Mouse (Mus musculus) midbrain, embryonic 14.5 days (tissue): ENCODE data around the gene Nme3. TPM values are rescaled to one million over a fixed set of nuclear protein-coding genes. Genes with fewer than 3 reads are reported as not detected.
"Not testable (repeated sequence)": the region's sequence is repeated elsewhere in the genome, so short reads cannot be mapped to it uniquely, and the experiment has no call there.

Experiments used
- ATAC-seq: fragments of 200-750 bp; cut with Nextera tagmentation; 2 replicates; pipeline ENCODE4 v1.8.0; 2017; ENCODE audit warnings: moderate number of reproducible peaks, moderate library complexity; ENCODE audit not compliant: low FRiP score, low TSS enrichment
- DNase-seq: peaks from one replicate; pipeline ENCODE4 v3.0.0-alpha.2; 2015
- H3K27ac ChIP-seq: fragments of 300-500 bp; sonication (generic); replicated peaks from 2 replicates; pipeline ENCODE4 v1.5.1; 2014; ENCODE audit warnings: mild to moderate bottlenecking, low read depth, low read length, moderate library complexity
- H3K27me3 ChIP-seq: fragments of 300-500 bp; sonication (generic); 2 replicates; pipeline ENCODE4 v1.6.1; 2014; ENCODE audit warnings: low read length, control low read depth, mixed read lengths; ENCODE audit not compliant: control insufficient read depth, insufficient read depth
- H3K36me3 ChIP-seq: fragments of 300-500 bp; sonication (generic); 2 replicates; pipeline ENCODE4 v1.6.1; 2014; ENCODE audit warnings: low read length, control low read depth; ENCODE audit not compliant: control insufficient read depth, insufficient read depth
- H3K4me1 ChIP-seq: fragments of 300-500 bp; sonication (generic); 2 replicates; pipeline ENCODE4 v1.6.1; 2014; ENCODE audit warnings: mild to moderate bottlenecking, antibody characterized with exemption, low read length, control low read depth; ENCODE audit not compliant: control insufficient read depth, insufficient read depth
- H3K4me2 ChIP-seq: fragments of 300-500 bp; sonication (generic); 2 replicates; pipeline ENCODE4 v1.6.1; 2014; ENCODE audit warnings: mild to moderate bottlenecking, low read length, moderate library complexity
- H3K4me3 ChIP-seq: fragments of 300-500 bp; sonication (generic); replicated peaks from 2 replicates; pipeline ENCODE4 v1.5.1; 2014; ENCODE audit warnings: low read depth, low read length
- H3K9ac ChIP-seq: fragments of 300-500 bp; sonication (generic); replicated peaks from 2 replicates; pipeline ENCODE4 v1.6.1; 2014; ENCODE audit warnings: mild to moderate bottlenecking, low read length, moderate library complexity
- H3K9me3 ChIP-seq: fragments of 300-500 bp; sonication (generic); 2 replicates; pipeline ENCODE4 v1.6.1; 2016; ENCODE audit warnings: low read length, control low read depth, mixed read lengths; ENCODE audit not compliant: control insufficient read depth
- WGBS: fragments of 180-500 bp; shearing (Covaris S2); extraction: QIAGEN DNeasy Blood & Tissue Kit; methylation state at CpG from one replicate; pipeline ENCODE4 v1.1.7; 2014; 5-methylcytosine and 5-hydroxymethylcytosine counted together
- polyA plus RNA-seq: library from polyadenylated mRNA; unstranded; fragments of >200 nt; fragmentation: Nextera tagmentation; extraction: Ambion mirVana; gene quantifications from 2 replicates; pipeline ENCODE4 v1.2.1, GENCODE M21; 2014

Nme3 gene
- polyA plus RNA-seq, 1 experiment from 2014 or later: 77.4 TPM

- H3K27me3 ChIP-seq: no peaks in the 10 kb centered on the region
- peaks cover 11% of the 10 kb centered on the region; the same call in 1 of the 2 replicates for H3K36me3 ChIP-seq
- ATAC-seq (no peak), DNase-seq (no peak)
- H3K4me1 ChIP-seq: peaks cover 20% of the 10 kb centered on the region
- H3K4me2 ChIP-seq: peak overlapping the region; percentile 61
- H3K9me3 ChIP-seq: no peaks in the 10 kb centered on the region
- peak overlapping the region; percentile 91 for H3K4me3 ChIP-seq
- no peak overlapping the region for H3K27ac ChIP-seq
- peak overlapping the region; percentile 93 for H3K9ac ChIP-seq
Measured at GRCm38 (mm10) chr17:24935666-24936065, 39.4 kb downstream of the Nme3 start.

DNA sequence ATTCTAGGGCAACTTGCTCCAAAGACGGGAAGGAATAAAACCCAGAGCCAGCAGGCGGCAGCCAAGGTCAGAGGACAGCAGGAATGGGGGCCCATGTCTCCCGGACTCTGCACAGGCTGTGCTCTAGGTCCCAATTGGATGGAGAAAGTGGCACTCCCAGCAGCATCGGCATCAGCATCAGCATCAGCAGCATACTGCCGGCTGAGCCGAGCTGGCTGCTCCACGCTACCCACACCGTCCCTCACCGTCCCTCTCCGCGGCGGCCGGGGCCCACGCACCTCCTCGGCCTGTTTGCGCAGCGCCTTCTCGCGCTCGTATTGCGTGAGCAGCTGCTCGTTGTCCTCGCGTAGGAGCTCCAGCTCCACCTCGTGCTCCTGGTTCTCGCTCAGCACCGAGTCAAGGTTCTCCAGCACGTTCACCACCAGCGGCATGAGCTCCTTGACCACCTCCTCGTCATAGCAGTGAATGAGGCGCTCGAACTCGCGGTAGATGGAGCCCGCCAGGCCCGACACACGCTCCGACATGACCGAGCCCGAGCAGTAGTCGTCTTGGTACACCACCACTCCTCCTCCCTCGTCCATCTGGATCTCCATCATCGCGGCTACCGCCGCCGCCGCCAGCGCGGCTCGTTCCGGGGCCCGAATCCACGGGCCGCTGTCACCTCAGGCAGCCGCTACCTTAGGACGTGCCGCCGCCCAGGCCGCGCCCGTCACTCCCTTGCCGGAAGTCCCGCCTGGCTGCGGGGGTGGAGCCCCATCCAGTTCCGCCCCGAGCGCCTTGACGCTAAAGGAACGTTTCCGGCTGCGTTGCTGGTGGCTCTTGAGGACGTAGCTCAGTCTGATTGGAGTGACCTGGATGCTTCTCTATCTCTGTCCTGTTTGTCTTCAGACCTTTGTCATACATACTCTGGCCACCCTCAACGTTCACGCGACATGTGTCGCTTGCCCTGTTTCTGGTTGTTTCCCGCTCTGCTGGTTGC lies 40.2 kb downstream of the Nme3 start, which contains the start of gene Mapk8ip3:
TSS of gene Mapk8ip3 (minus strand) at position 719 of the 979 bp plus-strand sequence.
- H3K27me3 ChIP-seq: no peaks in the 10 kb centered on the region
- H3K27ac ChIP-seq: peak within 1 kb of the TSS; percentile 92
- H3K4me1 ChIP-seq: peaks cover 20% of the 10 kb centered on the region
- peak; percentile 97 for DNase-seq
- H3K9ac ChIP-seq: peak within 1 kb of the TSS; percentile 93
- H3K4me3 ChIP-seq: peak within 1 kb of the TSS; percentile 91
- peaks cover 14% of the 10 kb centered on the region for H3K36me3 ChIP-seq
- no peaks in the 10 kb centered on the region for H3K9me3 ChIP-seq
- peak within 1 kb of the TSS; percentile 61 for H3K4me2 ChIP-seq
- ATAC-seq: peak; percentile 97
- WGBS: under 1% methylated on average over 78 of the region's 78 CpGs

DNA sequence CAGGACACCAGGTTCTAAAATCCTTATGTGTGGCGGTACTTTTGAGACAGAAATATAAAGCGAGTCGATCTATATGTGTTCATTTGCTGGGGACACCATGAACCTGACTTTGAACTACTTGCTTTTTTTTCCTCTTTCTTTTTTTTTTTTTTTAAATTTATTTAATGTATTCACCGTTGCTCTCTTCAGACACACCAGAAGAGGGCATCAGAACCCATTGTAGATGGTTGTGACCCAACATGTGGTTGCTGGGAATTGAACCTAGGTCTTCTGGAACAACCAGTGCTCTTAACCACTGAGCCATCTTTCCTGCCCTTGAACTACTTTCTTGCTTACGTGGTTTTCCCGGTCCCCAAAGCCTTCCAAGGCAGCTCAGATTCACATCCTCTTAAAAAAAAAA lies 41.0 kb downstream of the Nme3 start:
- Histone ChIP-seq H3K9ac (peak overlapping the region; percentile 93), H3K4me2 (peak overlapping the region; percentile 61), H3K27ac (peak overlapping the region; percentile 92), H3K27me3 (no peaks in the 10 kb centered on the region), H3K9me3 (no peaks in the 10 kb centered on the region), H3K4me1 (peaks cover 20% of the 10 kb centered on the region), H3K4me3 (peak overlapping the region; percentile 91), H3K36me3 (peaks cover 13% of the 10 kb centered on the region)
- 48% methylated on average over 6 of the region's 6 CpGs for WGBS
- DNase-seq: no peak
- ATAC-seq: no peak

GRCm38 (mm10) chr17:24942453-24942852 lies 46.2 kb downstream of the Nme3 start:
- H3K27ac ChIP-seq, ATAC-seq, H3K9me3 ChIP-seq, H3K4me1 ChIP-seq, H3K4me3 ChIP-seq, H3K27me3 ChIP-seq, H3K9ac ChIP-seq, H3K4me2 ChIP-seq: not testable (repeated sequence)
- 11% methylated on average over 2 of the region's 2 CpGs for WGBS
- peaks cover 42% of the 10 kb centered on the region for H3K36me3 ChIP-seq
- DNase-seq: peak; percentile 32

DNA sequence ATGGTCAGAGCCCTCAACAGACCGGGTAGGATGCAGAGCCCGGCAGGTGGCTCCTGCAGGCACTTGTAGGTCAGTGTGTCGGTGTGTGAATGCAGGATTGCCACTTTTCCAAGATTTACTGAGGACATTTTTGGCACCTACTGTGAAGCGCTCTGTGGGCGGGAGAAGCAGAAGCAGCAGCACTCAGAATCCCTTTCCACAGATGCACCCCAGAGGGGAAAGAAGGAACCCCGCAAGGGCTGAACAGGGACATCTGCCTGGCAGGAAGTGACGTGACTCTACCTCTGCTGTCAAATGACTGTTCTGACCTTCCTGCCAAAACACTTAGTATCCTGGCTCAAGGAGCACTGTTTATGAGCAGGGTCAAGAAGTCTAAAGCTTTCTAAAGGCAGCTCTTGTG lies 46.7 kb downstream of the Nme3 start:
- Histone ChIP-seq H3K36me3 (peaks cover 48% of the 10 kb centered on the region), H3K9ac (no peak overlapping the region), H3K4me2 (no peak overlapping the region), H3K4me1 (no peaks in the 10 kb centered on the region), H3K27ac (no peak overlapping the region), H3K27me3 (no peaks in the 10 kb centered on the region), H3K4me3 (no peak overlapping the region), H3K9me3 (no peaks in the 10 kb centered on the region)
- DNase-seq: no peak
- no peak for ATAC-seq
- WGBS: 89% methylated on average over 7 of the region's 7 CpGs

- not testable (repeated sequence) for H3K9me3 ChIP-seq, DNase-seq, H3K4me3 ChIP-seq, H3K9ac ChIP-seq, ATAC-seq, H3K27me3 ChIP-seq, H3K4me1 ChIP-seq, H3K4me2 ChIP-seq, H3K27ac ChIP-seq
- H3K36me3 ChIP-seq: peaks cover 54% of the 10 kb centered on the region
- 84% methylated on average over 1 of the region's 1 CpGs for WGBS
Measured at GRCm38 (mm10) chr17:24943589-24943988, 47.3 kb downstream of the Nme3 start.

Other genes starting within 250 kb of the Nme3 start
- gene Slc9a3r2, start 246.2 kb upstream of the Nme3 start, polyA plus RNA-seq: 36.7 and 39.2 TPM in 2 replicates
- not detected in 2 replicates for gene Npw, start 238.0 kb upstream of the Nme3 start, polyA plus RNA-seq
- gene Zfp598, start 226.8 kb upstream of the Nme3 start, polyA plus RNA-seq: 22.8 and 24.5 TPM in 2 replicates
- gene Syngr3, start 206.5 kb upstream of the Nme3 start, polyA plus RNA-seq: 147 and 169 TPM in 2 replicates
- 35.9 and 38.3 TPM in 2 replicates for gene Gfer, start 200.3 kb upstream of the Nme3 start, polyA plus RNA-seq
- gene Noxo1, start 200.3 kb upstream of the Nme3 start, polyA plus RNA-seq: 1.8 and 1.9 TPM in 2 replicates
- gene Tbl3, start 188.8 kb upstream of the Nme3 start, polyA plus RNA-seq: 68.0 and 73.0 TPM in 2 replicates
- 0.32 TPM in 1 of 2 replicates, not detected in the other for gene Rnf151, start 178.4 kb upstream of the Nme3 start, polyA plus RNA-seq
- gene Rps2, start 178.4 kb upstream of the Nme3 start, polyA plus RNA-seq: 814 and 824 TPM in 2 replicates
- gene Ndufb10, start 172.0 kb upstream of the Nme3 start, polyA plus RNA-seq: 282 and 319 TPM in 2 replicates
- not detected in 2 replicates for gene Rpl3l, start 168.7 kb upstream of the Nme3 start, polyA plus RNA-seq
- gene Msrb1, start 159.9 kb upstream of the Nme3 start, polyA plus RNA-seq: 19.7 and 20.1 TPM in 2 replicates
- not detected in 2 replicates for gene Hs3st6, start 143.5 kb upstream of the Nme3 start, polyA plus RNA-seq
- not detected in 2 replicates for gene Meiob, start 92.2 kb upstream of the Nme3 start, polyA plus RNA-seq
- 55.4 and 71.0 TPM in 2 replicates for gene Hagh, start 56.4 kb upstream of the Nme3 start, polyA plus RNA-seq
- gene Fahd1, start 46.1 kb upstream of the Nme3 start, polyA plus RNA-seq: 18.0 and 18.9 TPM in 2 replicates
- 0.18 TPM in 1 of 2 replicates, not detected in the other for gene Igfals, start 30.5 kb upstream of the Nme3 start, polyA plus RNA-seq
- gene Nubp2, start 10.2 kb upstream of the Nme3 start, polyA plus RNA-seq: 70.4 and 73.3 TPM in 2 replicates
- gene Spsb3, start 9.9 kb upstream of the Nme3 start, polyA plus RNA-seq: 77.3 and 93.2 TPM in 2 replicates
- 21.6 and 26.9 TPM in 2 replicates for gene Eme2, start 1.4 kb upstream of the Nme3 start, polyA plus RNA-seq
- 74.7 and 86.7 TPM in 2 replicates for gene Mrps34, start 1.4 kb upstream of the Nme3 start, polyA plus RNA-seq
- 83.3 and 86.1 TPM in 2 replicates for gene Mapk8ip3, start 40.5 kb downstream of the Nme3 start, polyA plus RNA-seq
- gene Jpt2, start 64.2 kb downstream of the Nme3 start, polyA plus RNA-seq: 66.9 and 71.0 TPM in 2 replicates
- 6.7 and 9.2 TPM in 2 replicates for gene Cramp1l, start 119.3 kb downstream of the Nme3 start, polyA plus RNA-seq
- gene Ift140, start 119.6 kb downstream of the Nme3 start, polyA plus RNA-seq: 16.6 and 17.3 TPM in 2 replicates
- gene Tmem204, start 187.1 kb downstream of the Nme3 start, polyA plus RNA-seq: 6.5 and 10.8 TPM in 2 replicates
- 34.1 and 34.4 TPM in 2 replicates for gene Telo2, start 219.5 kb downstream of the Nme3 start, polyA plus RNA-seq
- not detected in 2 replicates for gene Ptx4, start 224.3 kb downstream of the Nme3 start, polyA plus RNA-seq
- 26.3 and 29.9 TPM in 2 replicates for gene Clcn7, start 236.9 kb downstream of the Nme3 start, polyA plus RNA-seq